Mouse (Mus musculus): ENCODE measurements around the gene Cgref1. TPM values are rescaled to one million over a fixed set of nuclear protein-coding genes. Genes with fewer than 3 reads are reported as not detected.

The Cgref1 gene
- polyA plus RNA-seq, 1 experiment: 481 TPM

DNA sequence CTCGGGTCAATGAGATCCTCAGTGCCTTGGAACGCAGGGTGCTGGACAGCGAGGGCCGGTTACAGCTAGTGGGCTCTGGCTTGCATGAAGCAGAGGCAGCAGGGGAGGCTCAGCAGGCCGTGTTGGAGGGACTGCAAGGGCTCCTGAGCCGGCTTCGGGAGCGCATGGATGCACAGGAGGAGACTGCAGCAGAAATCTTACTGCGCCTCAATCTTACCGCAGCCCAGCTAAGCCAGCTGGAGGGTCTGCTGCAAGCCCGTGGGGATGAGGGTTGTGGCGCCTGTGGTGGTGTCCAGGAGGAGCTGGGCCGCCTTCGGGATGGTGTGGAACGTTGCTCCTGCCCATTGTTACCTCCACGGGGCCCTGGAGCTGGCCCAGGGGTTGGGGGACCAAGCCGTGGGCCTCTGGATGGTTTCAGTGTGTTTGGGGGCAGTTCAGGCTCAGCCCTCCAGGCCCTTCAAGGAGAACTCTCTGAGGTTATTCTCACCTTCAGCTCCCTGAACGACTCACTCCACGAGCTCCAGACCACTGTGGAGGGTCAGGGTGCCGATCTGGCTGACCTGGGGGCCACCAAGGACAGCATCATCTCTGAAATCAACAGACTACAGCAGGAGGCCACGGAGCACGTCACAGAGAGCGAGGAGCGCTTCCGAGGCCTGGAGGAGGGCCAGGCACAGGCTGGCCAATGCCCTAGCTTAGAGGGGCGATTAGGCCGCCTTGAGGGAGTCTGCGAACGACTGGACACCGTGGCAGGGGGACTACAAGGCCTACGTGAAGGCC is 27.3 kb downstream of the Cgref1 start:
- H3K4me3 ChIP-seq (ENCODE audit: low read depth, low read length): no peak overlapping the region
- no peak overlapping the region for H3K27ac ChIP-seq (ENCODE audit: insufficient read depth, low read depth, low read length)
- no peak for TF ChIP-seq POLR2A (IDR thresholded peaks at IDR 0.05; ENCODE audit: low read depth, low read length)
- no peak for TF ChIP-seq CTCF (IDR thresholded peaks at IDR 0.05; ENCODE audit: extremely low read depth, insufficient read length, insufficient replicate concordance, low read depth, low read length)
- peaks cover 8% of the 10 kb centered on the region for H3K4me1 ChIP-seq (ENCODE audit: control insufficient read depth, insufficient read depth, insufficient read length, low read length)
- no peaks in the 10 kb centered on the region; the same call in 1 of the 2 replicates for H3K36me3 ChIP-seq (ENCODE audit: control insufficient read depth, insufficient read depth, low read length)
- H3K27me3 ChIP-seq (ENCODE audit: control insufficient read depth, insufficient read depth, low read length): no peaks in the 10 kb centered on the region
- WGBS: 91% methylated on average over 31 of the region's 31 CpGs

DNA sequence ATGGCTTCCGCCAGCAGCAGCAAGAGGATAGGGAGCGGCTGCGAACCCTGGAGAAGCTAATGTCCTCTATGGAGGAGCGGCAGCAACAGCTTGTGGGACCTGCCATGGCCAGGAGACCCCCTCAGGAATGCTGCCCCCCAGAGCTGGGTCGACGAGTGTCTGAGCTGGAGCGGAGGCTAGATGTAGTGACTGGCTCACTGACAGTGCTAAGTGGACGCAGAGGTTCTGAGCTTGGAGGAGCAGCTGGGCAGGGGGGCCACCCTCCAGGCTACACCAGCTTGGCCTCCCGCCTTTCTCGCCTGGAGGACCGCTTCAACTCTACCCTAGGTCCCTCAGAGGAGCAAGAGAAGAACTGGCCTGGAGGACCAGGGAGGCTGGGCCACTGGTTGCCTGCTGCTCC is 28.0 kb downstream of the Cgref1 start:
- peaks cover 10% of the 10 kb centered on the region for H3K4me1 ChIP-seq (ENCODE audit: control insufficient read depth, insufficient read depth, insufficient read length, low read length)

DNA sequence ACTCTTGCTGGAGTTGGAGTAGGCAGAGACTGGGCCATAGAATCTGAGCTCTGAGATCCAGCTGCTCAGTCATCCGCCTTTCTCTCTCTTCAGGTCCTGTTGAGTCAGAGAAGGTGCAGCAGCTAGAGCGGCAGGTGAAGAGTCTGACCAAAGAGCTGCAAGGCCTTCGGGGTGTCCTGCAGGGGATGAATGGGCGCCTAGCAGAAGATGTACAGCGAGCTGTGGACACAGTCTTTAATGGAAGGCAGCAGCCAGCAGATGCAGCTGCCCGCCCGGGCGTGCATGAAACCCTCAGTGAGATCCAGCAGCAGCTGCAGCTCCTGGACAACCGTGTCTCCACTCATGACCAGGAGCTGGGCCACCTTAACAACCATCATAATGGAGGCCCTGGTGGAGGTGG is 28.6 kb downstream of the Cgref1 start:
- Histone ChIP-seq H3K36me3 (ENCODE audit: control insufficient read depth, insufficient read depth, low read length) (no peaks in the 10 kb centered on the region; the same call in 1 of the 2 replicates), H3K4me3 (ENCODE audit: low read depth, low read length) (no peak overlapping the region), H3K27me3 (ENCODE audit: control insufficient read depth, insufficient read depth, low read length) (no peaks in the 10 kb centered on the region), H3K27ac (ENCODE audit: insufficient read depth, low read depth, low read length) (peak overlapping the region; percentile 27; the same call in 1 of the 2 replicates), H3K4me1 (ENCODE audit: control insufficient read depth, insufficient read depth, insufficient read length, low read length) (peaks cover 11% of the 10 kb centered on the region)
- no peak for TF ChIP-seq CTCF (IDR thresholded peaks at IDR 0.05; ENCODE audit: extremely low read depth, insufficient read length, insufficient replicate concordance, low read depth, low read length)
- TF ChIP-seq POLR2A (IDR thresholded peaks at IDR 0.05; ENCODE audit: low read depth, low read length): no peak
- 91% methylated on average over 9 of the region's 9 CpGs for WGBS

More for the DNA sequence above, 28.0 kb downstream of the Cgref1 start:
- Histone ChIP-seq H3K4me3 (ENCODE audit: low read depth, low read length) (no peak overlapping the region), H3K27me3 (ENCODE audit: control insufficient read depth, insufficient read depth, low read length) (no peaks in the 10 kb centered on the region), H3K36me3 (ENCODE audit: control insufficient read depth, insufficient read depth, low read length) (no peaks in the 10 kb centered on the region; the same call in 1 of the 2 replicates), H3K27ac (ENCODE audit: insufficient read depth, low read depth, low read length) (no peak overlapping the region)
- WGBS: 91% methylated on average over 11 of the region's 11 CpGs
- no peak for TF ChIP-seq CTCF (IDR thresholded peaks at IDR 0.05; ENCODE audit: extremely low read depth, insufficient read length, insufficient replicate concordance, low read depth, low read length)

DNA sequence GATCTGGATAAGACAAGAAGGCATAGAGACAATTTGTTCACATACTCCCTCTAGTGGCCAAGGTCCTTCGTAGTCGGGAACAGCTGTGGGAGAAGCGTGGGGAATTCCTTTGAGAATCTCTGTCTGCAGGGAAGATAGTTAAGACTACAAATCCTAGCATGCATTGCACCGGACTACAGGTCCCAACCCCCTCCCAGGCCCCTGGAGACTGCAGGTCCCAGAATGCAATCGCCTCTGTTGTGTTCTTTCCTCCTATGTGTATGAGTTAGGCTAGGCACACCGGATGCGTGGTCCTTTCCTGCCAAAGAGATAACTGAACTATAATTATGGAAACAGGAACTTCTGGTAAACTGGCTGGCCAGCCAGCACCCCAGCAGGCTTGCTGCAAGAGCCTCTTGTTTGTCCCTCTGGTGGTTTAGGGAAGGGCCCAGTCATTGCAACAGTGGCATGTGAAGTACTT is 29.4 kb downstream of the Cgref1 start:
- Histone ChIP-seq H3K4me1 (ENCODE audit: control insufficient read depth, insufficient read depth, insufficient read length, low read length) (peaks cover 11% of the 10 kb centered on the region), H3K4me3 (ENCODE audit: low read depth, low read length) (no peak overlapping the region), H3K27me3 (ENCODE audit: control insufficient read depth, insufficient read depth, low read length) (no peaks in the 10 kb centered on the region), H3K36me3 (ENCODE audit: control insufficient read depth, insufficient read depth, low read length) (no peaks in the 10 kb centered on the region; the same call in 1 of the 2 replicates), H3K27ac (ENCODE audit: insufficient read depth, low read depth, low read length) (peak overlapping the region; percentile 27; the same call in 1 of the 2 replicates)
- TF ChIP-seq CTCF (IDR thresholded peaks at IDR 0.05; ENCODE audit: extremely low read depth, insufficient read length, insufficient replicate concordance, low read depth, low read length) (peak; percentile 53; the same call in 1 of the 2 replicates), POLR2A (IDR thresholded peaks at IDR 0.05; ENCODE audit: low read depth, low read length) (no peak)
- 2% methylated on average over 7 of the region's 7 CpGs for WGBS

DNA sequence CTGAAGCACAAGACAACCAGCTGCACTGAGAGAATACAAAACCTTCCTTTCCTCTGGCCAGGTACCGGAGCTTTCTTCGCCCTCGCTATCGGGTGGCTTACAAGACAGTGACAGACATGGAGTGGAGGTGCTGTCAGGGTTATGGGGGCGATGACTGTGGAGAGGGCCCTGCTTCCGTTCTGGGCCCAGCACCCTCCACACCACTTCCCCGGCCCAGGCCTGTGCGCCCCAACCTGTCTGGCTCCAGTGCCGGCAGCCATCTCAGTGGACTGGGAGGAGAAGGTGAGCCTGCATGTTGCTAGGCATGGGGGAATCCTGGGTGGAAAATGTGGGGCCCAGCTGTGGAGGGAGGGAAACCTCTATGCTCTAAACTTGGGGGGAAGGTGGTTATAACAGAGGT is 29.9 kb downstream of the Cgref1 start:
- H3K27me3 ChIP-seq (ENCODE audit: control insufficient read depth, insufficient read depth, low read length): no peaks in the 10 kb centered on the region
- WGBS: 57% methylated on average over 9 of the region's 9 CpGs
- H3K27ac ChIP-seq (ENCODE audit: insufficient read depth, low read depth, low read length): peak overlapping the region; percentile 24
- TF ChIP-seq CTCF (IDR thresholded peaks at IDR 0.05; ENCODE audit: extremely low read depth, insufficient read length, insufficient replicate concordance, low read depth, low read length) (no peak), POLR2A (IDR thresholded peaks at IDR 0.05; ENCODE audit: low read depth, low read length) (no peak)
- peaks cover 15% of the 10 kb centered on the region for H3K4me1 ChIP-seq (ENCODE audit: control insufficient read depth, insufficient read depth, insufficient read length, low read length)
- H3K36me3 ChIP-seq (ENCODE audit: control insufficient read depth, insufficient read depth, low read length): no peaks in the 10 kb centered on the region; the same call in 1 of the 2 replicates
- peak overlapping the region; percentile 46 for H3K4me3 ChIP-seq (ENCODE audit: low read depth, low read length)

DNA sequence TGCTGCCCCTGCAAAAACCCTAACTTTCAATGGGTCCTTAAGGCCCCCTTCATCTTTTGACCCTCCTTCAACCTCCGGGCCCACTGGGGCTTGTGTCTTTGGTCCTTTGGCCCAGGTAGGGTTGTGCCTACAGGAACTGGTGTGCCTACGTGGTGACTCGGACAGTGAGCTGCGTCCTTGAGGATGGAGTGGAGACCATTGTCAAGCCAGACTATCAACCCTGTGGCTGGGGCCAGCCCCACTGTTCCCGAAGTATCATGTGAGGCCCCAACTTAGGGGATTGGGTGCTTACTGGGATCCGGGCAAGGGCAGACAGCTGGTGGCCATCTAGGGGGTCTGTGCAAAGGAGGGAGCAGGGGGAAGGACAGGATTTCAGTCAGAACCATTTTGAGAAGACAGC is 30.5 kb downstream of the Cgref1 start:
- no peak for TF ChIP-seq CTCF (IDR thresholded peaks at IDR 0.05; ENCODE audit: extremely low read depth, insufficient read length, insufficient replicate concordance, low read depth, low read length)
- no peak for TF ChIP-seq POLR2A (IDR thresholded peaks at IDR 0.05; ENCODE audit: low read depth, low read length)
- H3K27ac ChIP-seq (ENCODE audit: insufficient read depth, low read depth, low read length): peak overlapping the region; percentile 24
- peak overlapping the region; percentile 46 for H3K4me3 ChIP-seq (ENCODE audit: low read depth, low read length)
- no peaks in the 10 kb centered on the region; the same call in 1 of the 2 replicates for H3K36me3 ChIP-seq (ENCODE audit: control insufficient read depth, insufficient read depth, low read length)
- H3K4me1 ChIP-seq (ENCODE audit: control insufficient read depth, insufficient read depth, insufficient read length, low read length): peaks cover 15% of the 10 kb centered on the region
- WGBS: 77% methylated on average over 6 of the region's 6 CpGs
- no peaks in the 10 kb centered on the region for H3K27me3 ChIP-seq (ENCODE audit: control insufficient read depth, insufficient read depth, low read length)

DNA sequence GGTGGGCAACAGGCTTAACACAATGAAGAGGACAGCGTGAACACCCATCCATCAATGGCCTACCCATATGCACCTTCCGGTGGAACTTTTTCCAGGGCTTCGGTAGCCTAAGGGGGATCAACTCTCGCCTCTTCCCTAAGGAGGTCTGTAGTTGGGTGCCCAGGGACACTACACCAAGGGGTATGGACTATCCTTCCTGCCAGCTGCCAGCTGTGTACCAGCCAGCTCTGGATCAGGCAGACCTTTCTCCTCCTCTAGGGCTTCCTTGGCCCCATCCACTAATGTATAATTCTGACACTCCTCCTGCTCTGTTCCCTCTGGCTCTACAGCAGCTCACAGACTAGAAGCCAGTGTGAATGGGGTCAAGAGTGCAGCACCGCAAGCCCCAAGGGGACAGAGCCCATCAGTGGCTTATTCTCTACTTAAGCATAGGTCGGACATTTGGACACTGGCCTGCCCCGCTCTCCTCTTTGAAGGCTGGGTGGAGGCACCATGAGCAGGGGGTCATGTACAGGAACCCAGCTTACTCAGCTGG is 31.2 kb downstream of the Cgref1 start:
- Histone ChIP-seq H3K36me3 (ENCODE audit: control insufficient read depth, insufficient read depth, low read length) (no peaks in the 10 kb centered on the region; the same call in 1 of the 2 replicates), H3K4me3 (ENCODE audit: low read depth, low read length) (peak overlapping the region; percentile 53), H3K4me1 (ENCODE audit: control insufficient read depth, insufficient read depth, insufficient read length, low read length) (peaks cover 18% of the 10 kb centered on the region), H3K27ac (ENCODE audit: insufficient read depth, low read depth, low read length) (peak overlapping the region; percentile 79), H3K27me3 (ENCODE audit: control insufficient read depth, insufficient read depth, low read length) (no peaks in the 10 kb centered on the region)
- TF ChIP-seq CTCF (IDR thresholded peaks at IDR 0.05; ENCODE audit: extremely low read depth, insufficient read length, insufficient replicate concordance, low read depth, low read length): no peak
- no peak for TF ChIP-seq POLR2A (IDR thresholded peaks at IDR 0.05; ENCODE audit: low read depth, low read length)
- WGBS: 71% methylated on average over 7 of the region's 7 CpGs
